Mouse (Mus musculus) megakaryocyte, embryonic 14.5 days (primary cell): ENCODE measurements at regions not wholly inside any gene's neighbourhood (a gene's known extent, or its start where the extent isn't known, plus 50 kb on each side); places are given as distances from the start of the nearest gene placed in this dataset.

Experiments
- FLI1 ChIP-seq: IDR thresholded peaks from 2 replicates; pipeline ENCODE4 v1.6.1; 2012; ENCODE audit warnings: low read length, inconsistent platforms, mixed read lengths
- GATA1 ChIP-seq: IDR thresholded peaks from 3 replicates; pipeline ENCODE4 v1.6.1; 2012; ENCODE audit warnings: mixed read lengths, low read length, inconsistent platforms, borderline replicate concordance

- TF ChIP-seq GATA1 (no peak), FLI1 (no peak)
These were observed 164.6 kb downstream of the Spata18 start for GRCm38 (mm10) chr5:73815752-73816151.
